Mouse (Mus musculus): Measurements from ENCODE around the gene Rpf2. TPM values are rescaled to one million over a fixed set of nuclear protein-coding genes. Genes with fewer than 3 reads are reported as not detected.

The Rpf2 gene
- total RNA-seq, 2 experiments from 2014 or later: 18.7 to 21.5 TPM

- peak; percentile 48 for TF ChIP-seq CTCF (conservative IDR thresholded peaks at IDR 0.05)
- DNase-seq (ENCODE audit: low spot score in 2 of 2): no peak
Observed at GRCm38 (mm10) chr10:40179142-40179541, 67.7 kb downstream of the Rpf2 start.

GRCm38 (mm10) chr10:40177323-40177962 is 69.4 kb downstream of the Rpf2 start:
- no peak for TF ChIP-seq CTCF (conservative IDR thresholded peaks at IDR 0.05)
- no peak overlapping the region; the same call in 1 of the 2 replicates for H3K4me3 ChIP-seq
- DNase-seq (ENCODE audit: low spot score in 2 of 2): peak; percentile 32 to 52

More at GRCm38 (mm10) chr10:40179142-40179541, 67.7 kb downstream of the Rpf2 start:
- no peak overlapping the region for H3K4me3 ChIP-seq
- H3K27ac ChIP-seq: no peak overlapping the region

More at GRCm38 (mm10) chr10:40177323-40177962, 69.4 kb downstream of the Rpf2 start:
- no peak overlapping the region for H3K27ac ChIP-seq

Other genes with a start within 250 kb of the Rpf2 start
- 1 to 10 TPM; 1.2 to 1.7 TPM for gene Mfsd4b1, start 221.8 kb downstream of the Rpf2 start, total RNA-seq (2021)
- gene Slc16a10, start 104.8 kb downstream of the Rpf2 start, total RNA-seq (2021): 1 to 10 TPM; 4.8 to 4.9 TPM
- gene Gtf3c6, start 11.1 kb upstream of the Rpf2 start, total RNA-seq (2021): 10 to 100 TPM; 27.5 to 29.9 TPM
- 10 to 100 TPM; 81.6 to 83.1 TPM for gene Amd1, start 55.1 kb upstream of the Rpf2 start, total RNA-seq (2021)
- gene Cdk19, start 92.5 kb upstream of the Rpf2 start, total RNA-seq (2021): 10 to 100 TPM; 34.4 to 34.6 TPM